Comparison of ENCODE assay signal across 8 mouse cellular contexts in the genomic region with DNA sequence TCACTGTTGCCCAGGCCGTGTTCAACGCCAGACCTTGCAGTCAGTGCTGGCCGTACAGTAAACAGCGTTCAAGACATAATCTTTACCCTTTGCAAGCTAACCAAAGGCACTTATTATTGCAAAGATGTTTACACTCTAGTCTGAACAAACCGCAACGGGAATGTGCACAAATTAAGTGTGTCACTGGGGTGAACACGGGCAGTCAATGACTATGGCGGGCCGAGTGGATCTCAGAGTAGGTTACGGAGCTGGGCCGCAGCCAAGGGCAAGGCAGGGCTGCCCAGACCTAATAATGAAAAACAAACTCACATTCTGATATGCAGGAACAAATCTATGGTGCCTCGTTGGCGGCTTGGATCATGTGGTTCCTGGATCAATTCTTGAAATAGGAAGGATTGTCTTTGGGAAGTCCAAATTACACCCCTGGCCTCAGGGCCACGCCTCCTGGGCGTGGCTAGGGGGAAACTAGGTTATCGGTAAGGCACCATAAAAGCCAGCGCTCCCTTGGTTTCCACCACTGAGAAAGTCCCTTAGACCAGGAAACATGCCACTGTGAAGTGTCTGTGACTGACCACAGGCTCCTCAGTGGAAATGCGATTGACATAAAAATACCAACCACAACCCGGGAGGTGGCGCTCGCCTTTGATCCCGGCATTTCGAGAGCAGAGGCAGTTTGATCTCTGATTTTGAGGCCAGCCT. TPM values are rescaled to one million over a fixed set of nuclear protein-coding genes. Genes with fewer than 3 reads are reported as not detected.
A peak's percentile ranks its signal among the peaks of the same experiment; 100 is the strongest.
DNase-seq lines count a peak whose midpoint lies in the region; ATAC-seq and TF ChIP-seq lines count a peak whose summit lies in the region.

No protein-coding gene starts in this region.

- DNase-seq in cerebellum, postnatal 10 days, result peak; percentile 50 to 60
- DNase-seq in urinary bladder, postnatal 25 days (ENCODE audit: low spot score), result peak; percentile 12
- no peak for DNase-seq in urinary bladder, postnatal 10 days (ENCODE audit: low spot score)
- DNase-seq in lung, adult 2 months, result peak; percentile 29
- DNase-seq in cerebellum, postnatal 4 days (ENCODE audit: low spot score in 2 of 2), result no peak
- no peak for DNase-seq in forebrain, embryonic 14.5 days (ENCODE audit: low spot score)

- no peaks in the 10 kb centered on the region for H3K27me3 ChIP-seq in hindbrain, embryonic 16.5 days (replicated peaks; ENCODE audit: control insufficient read depth, insufficient read depth, low read length)
- no peaks in the 10 kb centered on the region for H3K27me3 ChIP-seq in forebrain, embryonic 14.5 days (replicated peaks; ENCODE audit: control insufficient read depth, insufficient read depth, low read length)

- no peak for TF ChIP-seq CTCF in lung, adult 2 months (IDR thresholded peaks at IDR 0.05; ENCODE audit: insufficient read depth, low read length)

- no peaks in the 10 kb centered on the region for H3K36me3 ChIP-seq in hindbrain, embryonic 16.5 days (ENCODE audit: control insufficient read depth, insufficient read depth, low read length)
- H3K36me3 ChIP-seq in forebrain, embryonic 14.5 days (ENCODE audit: control insufficient read depth, insufficient read depth, low read length), result no peaks in the 10 kb centered on the region

- no peak overlapping the region for H3K4me3 ChIP-seq in lung, adult 2 months (replicated peaks; ENCODE audit: extremely low read depth, low read depth, low read length)
- H3K4me3 ChIP-seq in hindbrain, embryonic 16.5 days (ENCODE audit: low read length), result no peak overlapping the region
- H3K4me3 ChIP-seq in forebrain, embryonic 14.5 days (ENCODE audit: low read depth, low read length), result no peak overlapping the region

- TF ChIP-seq POLR2A in lung, adult 2 months (IDR thresholded peaks at IDR 0.05; ENCODE audit: borderline replicate concordance, extremely low read depth, low read depth, low read length), result no peak

- H3K4me2 ChIP-seq in hindbrain, embryonic 16.5 days (ENCODE audit: low read length), result no peak overlapping the region
- H3K4me2 ChIP-seq in forebrain, embryonic 14.5 days (ENCODE audit: low read length), result no peak overlapping the region

- ATAC-seq in cerebellum, adult (ENCODE audit: insufficient number of reproducible peaks, low FRiP score, low TSS enrichment), result no peak
- ATAC-seq in hindbrain, embryonic 16.5 days, result no peak
- no peak for ATAC-seq in forebrain, embryonic 14.5 days

- H3K4me1 ChIP-seq in lung, adult 2 months (ENCODE audit: control insufficient read depth, insufficient read depth, low read length), result no peaks in the 10 kb centered on the region
- H3K4me1 ChIP-seq in hindbrain, embryonic 16.5 days (ENCODE audit: control insufficient read depth, insufficient read depth, low read depth, low read length), result no peaks in the 10 kb centered on the region
- H3K4me1 ChIP-seq in forebrain, embryonic 14.5 days (ENCODE audit: control insufficient read depth, insufficient read depth, low read length), result no peaks in the 10 kb centered on the region

- no peak overlapping the region for H3K27ac ChIP-seq in hindbrain, embryonic 16.5 days (ENCODE audit: low read depth, low read length)
- H3K27ac ChIP-seq in forebrain, embryonic 14.5 days (ENCODE audit: low read depth, low read length), result no peak overlapping the region

- no peaks in the 10 kb centered on the region for H3K9me3 ChIP-seq in hindbrain, embryonic 16.5 days (ENCODE audit: control insufficient read depth, low read length)
- no peaks in the 10 kb centered on the region for H3K9me3 ChIP-seq in forebrain, embryonic 14.5 days (replicated peaks; ENCODE audit: control insufficient read depth, low read length)

- 35% methylated on average over 23 of the region's 23 CpGs for WGBS in lung, adult 2 months
- 53% methylated on average over 23 of the region's 23 CpGs for WGBS in hindbrain, embryonic 16.5 days
- WGBS in forebrain, embryonic 14.5 days, result 52% methylated on average over 23 of the region's 23 CpGs

- no peak overlapping the region for H3K9ac ChIP-seq in hindbrain, embryonic 16.5 days (ENCODE audit: low read depth, low read length)
- H3K9ac ChIP-seq in forebrain, embryonic 14.5 days (ENCODE audit: low read length), result no peak overlapping the region

RNA-seq across cellular contexts. Expression of gene Fabp3, which starts 13.2 kb away (rescaled TPM):
- 48.5 and 75.4 TPM in 2 replicates for polyA plus RNA-seq in lung, adult 2 months (2012; rRNA removed)
- 291 and 339 TPM in 2 replicates for polyA plus RNA-seq in hindbrain, embryonic 16.5 days (2015; fragmentation: Nextera tagmentation; extraction: Ambion mirVana)
- polyA plus RNA-seq in forebrain, embryonic 14.5 days (2014; fragmentation: Nextera tagmentation; extraction: Ambion mirVana), result 107 and 121 TPM in 2 replicates

RNA-seq across cellular contexts. Expression of gene Gm10570, which starts 13.3 kb away (rescaled TPM):
- 0.40 TPM in 1 of 2 replicates, not detected in the other for polyA plus RNA-seq in lung, adult 2 months (2012; rRNA removed)
- 1.2 and 1.8 TPM in 2 replicates for polyA plus RNA-seq in hindbrain, embryonic 16.5 days (2015; fragmentation: Nextera tagmentation; extraction: Ambion mirVana)
- 0.63 and 0.80 TPM in 2 replicates for polyA plus RNA-seq in forebrain, embryonic 14.5 days (2014; fragmentation: Nextera tagmentation; extraction: Ambion mirVana)

RNA-seq across cellular contexts. Expression of gene Serinc2, which starts 16.2 kb away (rescaled TPM):
- polyA plus RNA-seq in lung, adult 2 months (2012; rRNA removed), result 42.2 and 66.5 TPM in 2 replicates
- polyA plus RNA-seq in hindbrain, embryonic 16.5 days (2015; fragmentation: Nextera tagmentation; extraction: Ambion mirVana), result 31.9 and 38.7 TPM in 2 replicates
- polyA plus RNA-seq in forebrain, embryonic 14.5 days (2014; fragmentation: Nextera tagmentation; extraction: Ambion mirVana), result 79.1 and 93.9 TPM in 2 replicates

Comparison
In these comparisons a context has a peak if more than half of its experiments do, and no peak if none do; other contexts are left out.
1. DNase-seq: peak in cerebellum, postnatal 10 days (2 of 2), urinary bladder, postnatal 25 days (single experiment) and lung, adult 2 months (single experiment); none in urinary bladder, postnatal 10 days (single experiment), cerebellum, postnatal 4 days (0 of 2) and forebrain, embryonic 14.5 days (single experiment).